Mouse (Mus musculus) frontal cortex, postnatal 36 days (tissue): Measurements from ENCODE around the gene Dtd1.

Experiments used
- DNase-seq, 2 experiments: peaks; one replicate each; pipeline ENCODE4 v3.0.0; 2022; ENCODE audit warnings: low spot score in 2 of 2

Dtd1 gene

DNA sequence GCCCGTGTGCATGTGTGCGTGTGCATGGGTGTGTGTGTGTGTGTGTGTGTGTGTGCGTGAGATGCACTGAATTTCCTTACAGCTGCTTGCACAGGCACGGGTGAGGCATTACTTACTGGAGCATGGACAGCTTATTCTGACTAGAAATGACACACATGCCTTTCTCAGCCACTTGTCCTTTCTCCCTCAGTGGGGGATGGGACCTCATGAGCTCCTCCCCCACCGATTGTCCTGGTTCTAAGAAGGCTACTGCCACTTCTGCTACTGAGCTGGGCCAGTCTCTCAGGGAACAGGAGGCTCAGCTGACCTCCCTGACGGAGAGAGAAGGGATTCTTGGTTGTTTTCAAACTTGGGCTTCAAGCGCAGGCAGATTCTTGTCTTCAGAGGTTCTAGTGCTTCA is 40.4 kb downstream of the Dtd1 start:
- DNase-seq: no peak

DNA sequence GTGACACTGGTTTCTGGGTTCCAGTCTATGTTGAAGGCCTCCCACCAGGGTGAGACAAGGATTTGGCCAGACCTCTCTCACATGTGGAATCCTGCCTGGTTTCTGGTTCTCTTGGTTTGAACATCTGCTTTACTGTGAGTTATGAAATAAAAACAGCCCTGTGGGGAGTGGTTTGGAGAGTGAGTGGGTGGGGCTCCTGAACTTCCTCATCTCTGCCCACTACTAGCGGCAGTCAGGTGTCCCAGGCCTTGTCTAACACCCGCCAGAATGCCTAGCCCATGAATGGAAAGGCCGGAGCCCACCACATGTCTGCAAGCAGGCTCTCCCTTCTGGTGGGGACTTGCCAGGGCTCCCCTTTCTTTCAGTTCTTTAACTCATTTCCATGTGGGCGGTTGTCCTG is 42.3 kb downstream of the Dtd1 start:
- no peak for DNase-seq

DNA sequence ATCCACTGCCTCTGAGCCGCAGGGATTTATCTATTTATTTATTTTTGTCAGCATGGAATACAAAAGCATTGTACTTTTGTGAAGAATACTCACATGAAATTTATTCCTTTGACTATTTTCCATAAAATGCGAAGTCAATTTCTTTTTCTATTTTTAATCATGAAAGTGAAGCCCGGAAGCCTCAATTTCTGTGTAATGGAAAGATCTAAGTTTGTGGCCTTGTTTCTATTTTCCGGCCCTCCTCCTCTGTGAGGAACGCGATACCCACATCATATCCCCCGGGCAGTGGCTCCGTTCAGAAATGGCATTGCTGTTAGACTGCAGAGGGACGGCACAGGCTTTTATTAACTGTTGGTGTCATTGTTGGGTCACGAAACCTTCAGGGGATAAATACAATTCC is 46.7 kb downstream of the Dtd1 start:
- no peak for DNase-seq

DNA sequence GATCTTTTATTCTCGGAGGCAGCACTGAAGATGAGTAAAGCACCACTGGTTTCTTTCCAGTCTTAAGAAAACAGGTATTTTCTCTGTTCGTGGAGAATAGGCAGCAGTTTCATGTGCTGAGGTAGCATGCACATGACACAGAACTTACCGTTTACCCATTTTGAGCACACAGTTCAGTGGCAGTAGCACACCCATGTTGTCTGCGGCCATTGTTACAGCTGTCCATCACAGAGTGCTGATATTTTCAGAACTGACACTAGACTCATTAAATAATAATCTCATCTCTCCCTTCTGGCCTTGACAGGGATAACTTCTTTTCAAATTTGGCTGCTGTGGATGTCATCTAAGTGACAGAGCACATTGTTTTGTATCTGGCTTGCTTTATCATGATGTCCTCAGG is 47.5 kb downstream of the Dtd1 start:
- no peak for DNase-seq

DNA sequence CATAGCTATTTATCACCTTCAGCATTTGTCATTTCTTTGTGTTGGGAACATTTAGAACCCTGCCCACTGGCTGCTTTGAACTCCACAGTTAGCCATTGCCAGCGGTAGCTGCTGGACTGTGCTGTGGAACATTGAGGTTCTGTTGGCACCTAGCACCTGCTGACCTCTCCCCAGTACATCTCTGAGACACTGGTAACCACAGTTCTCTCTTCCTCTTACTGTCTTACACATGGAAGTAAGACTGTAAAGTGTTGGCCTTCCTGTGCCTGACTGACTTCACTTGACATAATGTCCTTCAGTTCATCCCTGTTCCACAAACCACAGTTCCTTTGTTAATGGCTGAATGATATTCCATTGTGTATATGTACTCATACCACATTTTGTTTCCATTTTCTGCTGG is 50.3 kb downstream of the Dtd1 start:
- no peak for DNase-seq

DNA sequence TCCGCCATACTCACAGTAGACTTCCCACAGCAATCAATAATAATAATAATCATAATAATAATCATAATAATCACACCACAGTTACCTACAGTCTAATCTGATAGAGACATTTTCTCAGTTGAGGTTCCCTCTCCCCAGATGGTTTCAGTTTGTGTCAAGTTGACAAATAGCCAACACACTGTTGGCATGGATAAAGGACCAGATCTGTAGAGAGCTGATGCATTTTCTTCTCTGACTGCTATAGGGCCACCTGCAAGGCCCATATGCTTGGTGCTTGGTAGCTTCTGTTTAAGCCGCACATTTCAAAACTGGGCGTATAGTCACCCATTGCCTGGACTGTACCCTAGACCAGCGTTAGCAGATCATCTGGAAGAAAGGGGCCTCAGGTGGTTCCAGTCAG is 53.1 kb downstream of the Dtd1 start:
- DNase-seq: no peak

DNA sequence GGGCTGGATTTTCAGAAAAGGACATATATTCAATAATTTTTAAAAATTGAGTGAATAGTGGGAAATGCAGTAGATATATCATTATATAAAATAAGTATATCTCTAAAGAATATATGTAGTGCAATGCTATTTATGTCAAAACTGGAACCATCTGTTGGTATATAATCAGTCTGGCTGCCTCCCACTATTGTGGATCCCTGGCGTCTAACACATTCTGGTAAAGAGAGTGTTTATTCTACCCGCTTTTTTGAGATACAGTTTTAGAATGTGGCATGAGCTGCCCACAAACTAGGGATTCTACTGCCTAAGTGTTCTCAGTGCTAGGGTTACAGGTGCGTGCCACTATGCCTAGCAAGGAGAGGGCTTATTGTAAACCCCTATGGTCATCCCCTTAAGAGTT is 55.6 kb downstream of the Dtd1 start:
- peak in 1 of 2 experiments; percentile 68 for DNase-seq

DNA sequence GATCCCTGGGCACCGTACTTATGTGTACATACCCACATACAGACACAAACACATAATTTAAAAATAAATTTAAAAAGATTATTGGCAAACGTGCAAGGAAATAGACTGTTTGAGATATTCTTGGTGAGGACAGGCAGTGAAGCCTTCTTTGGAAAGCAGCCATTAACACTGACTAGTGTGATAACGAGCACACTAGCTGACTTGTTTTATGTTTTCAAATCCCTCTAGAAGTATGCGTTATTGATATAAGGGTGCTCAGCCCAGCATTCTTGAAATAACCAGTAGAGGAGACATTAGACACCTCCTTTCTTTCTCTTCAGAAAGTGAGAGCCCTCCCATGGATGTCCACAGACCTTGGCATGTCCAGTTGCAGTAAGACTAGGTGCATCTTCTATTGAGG is 68.8 kb downstream of the Dtd1 start:
- no peak for DNase-seq

DNA sequence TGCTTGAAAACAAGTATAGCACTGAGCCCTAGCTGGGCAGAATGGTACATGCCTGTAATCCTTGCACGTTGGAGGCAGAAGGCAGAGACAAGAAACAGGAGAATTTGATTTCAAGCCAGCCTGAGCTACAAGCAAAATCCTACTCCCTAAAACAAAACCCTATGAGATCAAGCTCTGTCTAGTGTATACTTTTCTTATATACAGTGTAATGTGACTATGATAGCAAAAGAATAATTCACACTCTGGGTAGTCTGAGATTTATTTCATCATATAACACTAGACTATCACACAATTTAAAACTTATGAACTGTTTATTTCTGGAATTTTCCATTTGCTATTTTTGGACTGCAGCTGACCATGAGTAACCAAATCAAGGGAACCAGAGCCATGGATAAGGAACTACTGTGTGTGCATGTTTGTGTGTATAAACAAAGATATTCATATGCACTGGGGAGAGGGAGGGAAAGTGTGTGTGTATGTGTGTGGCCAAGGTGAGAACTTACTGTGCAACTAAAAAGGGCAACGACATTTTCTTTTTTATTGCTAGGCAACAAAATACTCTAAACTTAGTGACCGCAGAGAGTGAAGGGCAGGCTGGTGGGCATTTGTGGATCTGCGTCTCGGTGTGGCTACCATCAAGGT is 70.7 kb downstream of the Dtd1 start:
- no peak for DNase-seq

DNA sequence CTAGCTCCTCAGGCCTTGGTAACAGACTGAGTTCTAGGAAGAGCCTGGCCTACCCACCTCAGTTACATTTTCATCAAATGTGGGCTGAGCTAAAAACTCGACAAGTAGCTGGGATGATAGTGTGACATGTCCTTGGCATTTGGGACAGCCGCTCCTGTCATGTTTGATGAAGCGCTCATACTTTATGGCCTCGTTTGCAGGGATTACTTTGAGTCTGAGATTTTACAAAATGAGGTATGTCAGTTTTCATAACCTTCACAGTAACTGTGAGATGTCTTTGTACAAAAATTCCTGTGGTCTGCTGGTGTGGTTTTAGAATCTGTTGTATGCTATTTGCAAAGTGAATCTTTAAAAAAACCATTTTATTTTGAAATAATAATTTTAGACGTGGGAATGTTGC is 72.7 kb downstream of the Dtd1 start:
- DNase-seq: no peak

DNA sequence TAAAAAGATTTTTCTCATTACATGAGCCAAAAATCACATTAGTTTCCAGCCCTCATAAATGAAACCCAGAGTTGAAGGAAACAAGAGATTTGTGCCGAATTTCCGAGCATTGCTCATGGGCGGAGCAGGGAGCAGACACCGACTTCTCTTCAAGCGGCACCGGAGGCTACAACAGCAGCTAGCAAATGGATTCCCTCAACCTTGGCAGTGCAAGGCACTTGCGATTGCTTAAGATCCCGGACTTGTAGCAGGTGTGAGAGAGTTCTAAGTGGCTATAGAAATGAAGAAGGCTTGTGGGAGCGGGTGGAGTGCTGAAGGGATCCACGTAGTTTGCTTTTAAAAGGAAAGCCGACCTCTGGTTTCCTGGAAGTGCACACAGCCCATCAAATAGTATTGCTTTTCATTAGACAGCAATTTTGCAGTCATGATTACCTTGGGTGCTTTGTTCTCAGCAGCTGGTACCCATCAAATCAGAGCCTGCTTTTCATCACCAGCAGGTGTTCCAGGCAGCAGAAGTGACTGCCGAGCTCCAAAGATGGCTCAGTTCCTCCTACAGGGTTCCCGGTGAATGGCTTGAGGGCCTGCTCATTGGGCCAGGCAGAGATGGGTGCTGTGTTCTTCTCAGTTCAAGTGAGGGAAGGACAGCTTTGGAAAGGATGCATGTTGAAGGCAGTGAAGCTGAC is 77.0 kb downstream of the Dtd1 start:
- no peak for DNase-seq

DNA sequence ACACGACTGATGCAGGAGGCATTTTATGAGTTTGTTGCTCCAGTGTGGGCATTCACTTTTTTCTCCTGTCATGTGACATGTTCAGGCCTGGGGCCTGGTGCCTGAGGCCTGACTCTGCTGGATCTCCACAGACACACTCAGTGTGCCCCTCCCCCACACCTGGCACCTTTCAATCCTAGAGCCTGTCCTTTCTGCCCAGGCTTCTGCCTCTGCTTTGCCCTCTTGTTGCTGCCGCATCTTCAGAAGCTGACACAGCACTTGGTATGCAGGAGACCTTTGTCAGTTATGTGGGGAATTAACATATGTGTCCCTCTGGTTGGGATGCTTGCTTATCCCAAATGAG is 77.5 kb downstream of the Dtd1 start:
- DNase-seq: no peak

DNA sequence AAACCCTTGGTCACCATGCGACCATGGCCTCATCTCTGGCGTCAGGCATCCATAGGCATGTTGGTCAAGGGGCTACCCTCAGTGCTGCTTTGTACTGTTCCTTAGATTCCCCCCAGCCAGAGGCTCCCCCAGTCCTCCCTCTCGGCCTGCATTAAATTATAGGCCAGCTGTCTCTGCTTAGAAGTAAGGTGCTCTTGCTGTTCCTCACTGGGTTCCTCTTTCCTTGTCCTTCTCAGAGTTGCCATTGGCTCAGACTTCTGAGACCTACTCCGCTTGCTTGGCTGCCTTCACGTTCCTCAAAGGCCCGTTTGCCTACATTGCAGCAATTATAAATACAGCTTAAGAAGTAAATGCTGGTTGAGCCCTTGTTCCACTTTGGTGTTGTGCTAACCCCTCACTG is 79.1 kb downstream of the Dtd1 start:
- no peak for DNase-seq

DNA sequence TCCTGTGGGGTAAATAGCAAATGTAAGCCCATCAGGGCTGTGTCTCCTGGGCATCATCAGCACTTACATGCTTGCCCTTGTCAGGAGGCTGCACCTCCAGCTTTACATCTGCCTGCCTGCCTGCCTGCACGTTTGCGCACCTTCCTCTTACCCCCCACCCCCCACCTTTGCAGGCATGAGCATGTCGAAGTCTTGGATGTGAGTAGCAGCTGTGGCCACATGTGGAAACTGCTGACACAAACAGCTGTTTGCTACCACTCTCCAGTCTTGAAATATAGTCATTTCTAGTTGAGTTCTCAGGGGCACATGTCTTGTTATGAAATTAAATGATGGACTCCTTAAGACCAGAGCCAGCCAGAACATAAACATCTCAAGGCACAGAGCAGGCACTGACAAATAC is 79.7 kb downstream of the Dtd1 start:
- DNase-seq: no peak

DNA sequence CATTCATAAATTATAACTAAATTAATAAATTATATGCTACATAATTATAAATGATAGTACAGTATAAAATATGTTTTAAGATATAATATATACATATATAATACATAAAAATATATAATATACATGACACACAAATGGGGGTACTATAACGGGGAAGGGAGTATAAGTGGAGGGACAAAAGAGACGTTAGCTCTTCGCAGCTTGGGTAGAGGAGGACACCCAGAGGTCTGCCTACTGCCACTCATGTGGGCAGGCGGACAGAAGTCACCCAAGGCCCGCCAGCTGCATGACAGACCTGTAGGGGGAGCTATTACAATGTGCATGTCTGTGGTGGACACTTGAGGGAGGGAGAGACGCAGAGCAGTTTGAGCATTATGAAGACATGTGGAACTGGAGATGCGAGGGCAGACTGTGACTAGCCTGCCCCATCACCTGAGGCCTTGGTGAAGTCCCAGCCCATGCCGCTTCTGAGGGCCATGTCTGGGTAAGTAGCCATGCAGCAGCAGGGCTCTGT is 92.6 kb downstream of the Dtd1 start:
- no peak for DNase-seq

DNA sequence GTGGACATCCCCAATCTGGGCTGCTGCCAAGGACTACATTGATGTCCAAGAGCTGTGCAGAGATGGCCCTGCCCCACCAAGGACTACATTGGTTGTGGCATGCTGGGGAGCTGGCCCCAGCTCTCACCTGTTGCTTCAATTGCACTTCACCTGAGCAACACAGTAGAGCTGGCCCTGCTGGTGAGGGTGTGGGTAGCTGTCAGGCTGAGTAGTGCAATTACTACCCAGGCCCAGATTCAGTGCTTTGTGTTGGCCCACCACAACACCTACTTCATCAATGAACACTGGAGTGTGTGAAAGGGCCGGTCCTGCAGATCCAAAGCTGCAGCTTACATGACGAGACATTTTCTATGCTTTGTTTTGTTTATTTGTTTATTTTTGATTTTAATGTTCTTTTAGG is 93.1 kb downstream of the Dtd1 start:
- no peak for DNase-seq

DNA sequence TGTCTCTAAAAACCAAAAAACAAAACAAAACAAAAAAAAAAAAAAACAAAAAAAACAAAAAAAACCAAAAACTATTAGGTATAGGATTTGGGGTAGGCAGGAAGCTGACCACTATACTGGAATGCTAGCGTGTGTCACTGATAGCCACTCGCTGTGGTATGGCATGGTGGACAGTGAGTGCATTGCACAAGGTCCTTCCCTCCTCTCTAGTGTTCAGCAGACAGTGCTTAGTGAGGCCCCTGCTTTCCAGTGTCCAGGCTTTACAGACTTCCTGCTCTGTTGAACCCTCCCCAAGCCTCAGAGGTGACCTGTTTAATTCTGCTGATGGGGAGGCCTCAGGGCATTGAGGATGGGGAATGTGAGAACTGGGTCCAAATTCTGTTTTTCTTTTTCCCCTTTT is 95.2 kb downstream of the Dtd1 start:
- DNase-seq: no peak

DNA sequence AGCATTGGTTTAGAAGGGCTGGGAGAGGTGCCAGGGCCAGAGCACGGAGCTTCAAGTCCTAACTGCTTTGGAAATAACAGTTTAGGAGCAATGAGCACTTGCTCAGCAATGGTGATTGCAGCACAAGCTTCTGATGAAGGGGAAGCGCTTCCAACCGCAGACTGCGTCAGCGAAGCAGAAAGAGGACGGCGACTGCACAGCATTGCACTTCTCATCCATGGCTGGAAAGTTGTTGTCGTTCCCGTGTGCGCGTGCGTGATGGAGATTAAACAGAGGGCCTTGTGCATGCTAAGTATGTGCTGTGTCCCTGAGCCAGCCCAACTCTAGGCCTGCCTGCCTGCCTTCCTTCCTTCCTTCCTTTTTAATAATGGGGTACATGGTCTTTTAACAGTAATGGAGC is 98.3 kb downstream of the Dtd1 start:
- no peak for DNase-seq

DNA sequence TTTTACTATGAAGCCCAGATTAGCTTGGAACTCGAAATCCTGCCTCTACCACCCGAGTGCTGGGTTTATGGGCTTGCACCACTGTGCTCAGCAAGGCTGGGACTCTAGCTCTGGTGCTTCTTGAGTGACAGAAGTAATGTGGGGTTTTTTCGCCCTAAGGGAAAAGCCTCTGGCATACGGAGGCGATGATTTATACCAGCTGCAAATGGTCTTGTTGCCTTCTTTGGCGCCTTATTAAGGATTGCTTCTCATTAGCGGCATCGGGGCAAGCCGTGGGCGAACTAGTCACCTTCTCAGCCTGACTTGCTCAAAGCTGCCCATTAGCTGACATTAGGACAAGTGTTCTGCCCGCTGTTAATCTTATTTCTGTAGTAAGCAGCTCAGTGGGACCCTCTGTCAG is 100.9 kb downstream of the Dtd1 start:
- no peak for DNase-seq

DNA sequence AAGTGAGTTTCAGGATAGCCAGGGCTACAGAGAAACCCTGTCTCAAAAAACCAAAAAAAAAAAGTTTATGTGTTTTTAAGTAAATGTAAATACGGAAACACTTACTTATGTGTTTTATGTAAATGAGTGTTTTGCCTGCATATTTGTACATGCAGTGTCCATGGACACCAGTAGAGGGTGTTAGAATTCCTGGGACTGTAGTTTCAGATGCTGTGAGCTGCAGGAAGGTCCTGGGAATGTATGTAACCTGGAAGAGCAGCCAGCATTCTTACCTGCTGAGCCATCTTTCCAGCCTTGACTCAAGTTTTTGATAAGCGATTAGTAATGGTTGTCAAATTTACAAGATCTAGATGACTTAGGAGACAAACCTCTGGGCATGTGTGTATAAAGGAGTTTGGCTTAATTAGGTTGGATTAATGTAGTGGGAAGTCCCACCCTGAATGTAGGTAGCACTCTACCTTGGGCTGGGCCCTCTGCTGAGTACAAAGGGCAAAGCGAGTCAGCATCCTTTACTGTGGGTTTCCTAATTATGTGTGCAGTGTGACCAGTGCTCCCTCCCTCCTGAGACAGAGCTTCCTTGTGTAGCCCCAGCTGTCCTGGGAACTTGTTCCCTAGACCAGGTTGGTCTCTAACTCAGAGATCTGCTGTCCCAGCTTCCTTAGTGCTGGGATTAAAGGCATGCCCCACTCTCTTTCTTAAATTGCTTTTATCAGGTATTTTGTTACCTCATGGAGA is 101.9 kb downstream of the Dtd1 start:
- no peak for DNase-seq

DNA sequence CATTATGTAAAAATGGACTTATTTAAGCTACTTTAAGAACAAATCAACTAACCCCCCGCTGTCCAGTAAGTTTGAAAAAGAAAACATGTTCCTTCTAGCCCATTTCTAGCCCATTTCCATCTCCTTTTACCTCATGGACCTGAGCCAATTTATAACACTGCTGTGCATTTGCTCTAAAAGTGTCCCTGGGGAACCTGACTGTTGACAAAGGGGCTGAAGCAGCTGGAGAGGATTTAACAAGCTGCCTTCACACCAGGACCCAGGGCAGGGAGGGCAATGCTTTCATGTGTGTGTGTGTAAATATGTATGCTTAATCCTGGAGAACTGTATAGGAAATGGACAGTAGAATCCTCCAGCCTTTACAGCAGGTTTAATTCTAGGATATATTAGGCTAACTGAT is 109.6 kb downstream of the Dtd1 start:
- DNase-seq: no peak

DNA sequence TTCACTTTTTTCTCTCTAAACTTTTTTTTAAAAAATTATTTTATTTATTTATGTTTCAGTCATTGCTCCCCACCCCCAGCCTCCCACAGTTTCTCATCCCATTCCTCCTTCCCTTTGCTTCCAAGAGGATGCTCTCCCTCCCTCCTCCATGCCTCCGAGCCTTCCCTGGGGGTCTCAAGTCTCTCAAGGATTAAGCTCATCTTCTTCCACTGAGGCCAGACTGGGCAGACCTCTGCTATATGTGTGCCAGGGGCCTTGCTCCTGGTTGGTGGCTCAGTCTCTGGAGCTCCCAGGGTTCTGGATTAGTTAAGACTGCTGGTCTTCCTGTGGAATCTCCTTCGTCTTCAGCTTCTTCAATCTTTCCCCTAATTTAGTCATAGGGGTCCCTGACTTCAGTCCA is 110.0 kb downstream of the Dtd1 start:
- no peak for DNase-seq

DNA sequence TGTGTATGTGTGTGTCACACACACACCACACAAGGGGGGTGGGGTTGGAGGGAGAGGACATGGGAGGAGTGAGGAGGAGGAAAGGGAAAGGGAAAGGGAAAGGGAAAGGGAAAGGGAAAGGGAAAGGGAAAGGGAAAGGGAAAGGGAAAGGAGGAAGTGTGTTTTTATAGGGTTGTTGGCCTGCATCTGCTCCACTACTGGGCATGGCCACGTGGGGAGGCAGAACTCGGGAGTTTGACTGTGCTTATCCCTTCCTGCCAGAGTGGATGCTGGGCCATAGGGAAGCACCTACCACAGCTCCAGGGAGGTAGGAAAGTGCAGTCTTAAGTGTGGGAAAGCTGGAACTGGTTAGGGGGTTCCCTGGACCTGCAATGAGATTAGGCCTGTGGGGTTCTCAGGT is 114.9 kb downstream of the Dtd1 start:
- DNase-seq: no peak
